Mouse (Mus musculus): ENCODE measurements around the gene Tnrc6c.

Tnrc6c gene

DNA sequence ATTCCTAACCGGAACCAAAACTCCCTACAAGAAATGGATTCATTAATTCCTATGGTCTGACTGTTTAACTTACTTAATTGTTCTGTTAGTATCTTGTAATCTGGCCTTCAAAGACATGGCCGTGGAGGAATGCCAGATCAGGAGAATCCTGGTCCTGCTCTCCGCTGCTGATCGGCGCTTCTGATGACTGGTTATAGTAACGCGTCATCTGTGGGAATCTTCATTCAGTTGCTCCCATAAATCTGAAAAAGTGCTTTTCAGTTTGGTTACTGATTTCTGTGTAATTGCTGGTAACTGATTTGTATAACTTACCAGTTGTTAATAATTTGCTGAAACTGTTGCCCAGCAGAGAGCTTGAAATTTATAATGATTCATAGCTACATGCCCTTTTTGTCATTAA, 77.4 kb downstream of the Tnrc6c start:
- no peak for DNase-seq

- DNase-seq: peak; percentile 47 to 56
Observed at GRCm38 (mm10) chr11:117736037-117736689, 82.1 kb downstream of the Tnrc6c start.

- no peak for DNase-seq
Observed at GRCm38 (mm10) chr11:117738123-117738522, 84.0 kb downstream of the Tnrc6c start.

DNA sequence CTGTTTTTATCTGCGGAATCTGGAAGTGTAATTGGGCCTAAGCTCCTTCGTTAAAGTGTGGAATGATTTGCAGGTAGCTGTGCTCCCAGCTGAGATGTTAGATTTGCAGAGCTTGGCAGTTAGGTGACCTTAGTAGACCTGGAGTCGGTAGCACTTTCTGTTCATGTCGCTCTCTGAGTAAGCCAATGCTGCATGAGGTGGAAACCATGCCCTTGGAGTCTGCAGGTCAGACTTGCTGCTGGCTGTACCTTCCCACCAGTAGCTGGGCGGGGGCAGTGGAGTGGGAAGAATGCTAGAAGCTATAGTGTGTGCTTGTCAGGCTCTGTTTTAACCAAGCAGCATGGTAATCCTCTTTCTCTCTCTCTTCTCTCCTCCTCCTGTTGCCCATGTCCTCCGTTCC, 87.0 kb downstream of the Tnrc6c start:
- no peak for DNase-seq

DNA sequence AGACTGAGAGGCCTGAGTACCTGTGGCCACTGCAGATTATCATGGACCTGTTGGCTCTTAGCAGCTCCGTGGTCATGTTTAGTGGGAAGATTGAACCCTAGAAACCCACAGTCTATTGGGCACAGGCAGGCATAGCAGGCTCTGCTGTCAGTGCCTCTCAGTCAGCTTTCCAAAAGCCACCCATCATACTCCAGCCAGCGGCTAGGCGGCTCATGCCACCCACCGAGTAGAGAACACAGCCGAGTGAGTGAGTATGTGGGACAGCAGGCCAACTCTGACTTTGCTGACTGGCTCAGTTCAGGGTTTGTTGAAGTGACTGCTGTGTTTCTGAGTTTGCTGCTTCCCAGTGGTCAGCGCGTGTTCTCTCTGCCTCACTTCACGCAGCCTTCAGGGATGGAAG, 88.2 kb downstream of the Tnrc6c start:
- no peak for DNase-seq

DNA sequence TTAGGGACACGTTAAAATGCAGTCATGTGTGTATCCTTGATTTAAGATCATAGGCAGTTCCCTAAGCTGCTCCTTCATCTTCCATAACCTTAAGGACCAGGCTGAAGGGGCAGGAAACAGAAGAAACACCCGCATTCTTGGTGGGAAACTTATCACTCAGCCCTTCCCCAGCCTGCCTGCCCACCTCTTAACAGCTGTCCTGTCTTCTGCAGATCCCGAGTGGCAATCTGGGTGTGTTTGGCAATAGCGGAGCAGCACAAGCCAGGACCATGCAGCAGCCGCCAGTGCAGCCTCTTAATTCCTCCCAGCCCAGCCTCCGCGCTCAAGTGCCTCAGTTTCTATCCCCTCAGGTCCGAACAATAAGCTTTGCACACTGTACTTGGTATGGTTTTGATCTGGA, 88.6 kb downstream of the Tnrc6c start:
- DNase-seq: no peak

DNA sequence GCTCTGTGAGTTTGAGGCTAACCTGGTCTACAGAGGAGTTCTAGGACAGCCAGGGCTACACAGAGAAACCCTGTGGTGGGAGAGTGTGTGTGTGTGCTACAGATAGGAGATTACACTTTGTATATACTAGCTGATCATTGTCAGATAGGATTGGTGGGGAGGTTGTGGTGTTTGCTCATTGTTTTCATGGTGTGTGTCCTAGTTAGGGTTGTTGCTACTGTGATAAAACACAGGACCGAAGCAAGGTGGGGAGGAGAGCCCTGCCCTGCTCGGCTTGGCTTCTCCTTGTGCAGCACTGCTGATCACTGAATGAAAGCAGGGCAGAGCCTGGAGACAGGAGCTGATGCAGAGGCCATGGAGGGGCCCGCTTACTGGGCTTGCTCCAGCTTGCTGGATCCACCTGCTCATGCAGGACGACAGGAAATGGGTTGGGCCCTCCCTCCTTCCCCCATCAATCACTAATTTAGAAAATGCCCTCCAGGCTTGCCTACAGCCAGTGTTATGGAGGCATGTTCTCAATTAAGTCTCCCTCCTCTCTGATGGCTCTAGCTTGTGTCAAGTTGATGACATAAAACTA, 89.5 kb downstream of the Tnrc6c start:
- no peak for DNase-seq

GRCm38 (mm10) chr11:117748628-117749027, 94.5 kb downstream of the Tnrc6c start:
- DNase-seq: no peak

DNA sequence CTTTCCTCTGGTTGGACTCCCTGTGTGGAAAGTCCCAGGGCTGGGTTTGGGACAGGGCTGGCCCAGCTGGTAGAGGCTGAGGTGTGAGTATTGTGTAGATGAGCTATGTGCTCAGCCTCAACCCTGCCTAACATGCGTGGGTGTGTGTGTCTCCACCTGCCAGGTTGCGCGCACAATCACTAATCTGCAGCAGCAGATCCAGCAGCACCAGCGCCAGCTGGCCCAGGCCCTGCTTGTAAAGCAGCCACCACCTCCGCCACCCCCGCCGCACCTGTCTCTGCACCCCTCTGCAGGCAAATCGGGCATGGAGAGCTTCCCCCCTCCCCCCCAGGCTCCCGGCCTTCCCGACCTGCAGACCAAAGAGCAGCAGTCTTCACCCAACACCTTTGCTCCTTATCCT, 95.3 kb downstream of the Tnrc6c start:
- peak in 1 of 2 experiments; percentile 35 for DNase-seq

DNA sequence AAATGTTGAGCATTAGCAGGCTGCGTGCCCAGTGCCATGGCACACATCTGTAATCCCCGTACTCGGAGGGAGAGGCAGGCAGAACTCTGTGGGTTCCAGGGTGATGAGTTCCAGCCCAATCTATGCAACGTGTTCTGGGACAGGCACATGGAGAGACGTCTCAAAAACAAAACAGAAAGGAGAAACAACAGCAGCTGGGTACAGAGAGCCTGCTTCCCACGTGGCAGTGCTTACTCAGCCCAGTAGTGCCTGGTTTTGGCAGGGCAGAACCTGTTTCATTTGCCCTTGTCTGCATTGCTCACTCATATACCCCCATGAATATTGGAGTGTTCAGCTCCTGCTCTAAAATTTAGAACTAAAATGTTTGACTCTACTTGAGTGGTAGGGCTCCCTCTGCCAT, 97.5 kb downstream of the Tnrc6c start:
- DNase-seq: no peak

GRCm38 (mm10) chr11:117755891-117756290, 101.8 kb downstream of the Tnrc6c start:
- no peak for DNase-seq

GRCm38 (mm10) chr11:117759267-117759666, 105.2 kb downstream of the Tnrc6c start:
- DNase-seq: peak; percentile 79 to 84

GRCm38 (mm10) chr11:117760374-117761119, 106.5 kb downstream of the Tnrc6c start:
- DNase-seq: peak; percentile 70 to 76

- DNase-seq: no peak
Observed at GRCm38 (mm10) chr11:117761801-117762200, 107.7 kb downstream of the Tnrc6c start.

GRCm38 (mm10) chr11:117762246-117762645, 108.2 kb downstream of the Tnrc6c start:
- no peak for DNase-seq

- peak in 1 of 2 experiments; percentile 43 for DNase-seq
Observed at GRCm38 (mm10) chr11:117764319-117764718, 110.2 kb downstream of the Tnrc6c start.

GRCm38 (mm10) chr11:117765361-117765760, 111.3 kb downstream of the Tnrc6c start:
- DNase-seq: no peak

DNA sequence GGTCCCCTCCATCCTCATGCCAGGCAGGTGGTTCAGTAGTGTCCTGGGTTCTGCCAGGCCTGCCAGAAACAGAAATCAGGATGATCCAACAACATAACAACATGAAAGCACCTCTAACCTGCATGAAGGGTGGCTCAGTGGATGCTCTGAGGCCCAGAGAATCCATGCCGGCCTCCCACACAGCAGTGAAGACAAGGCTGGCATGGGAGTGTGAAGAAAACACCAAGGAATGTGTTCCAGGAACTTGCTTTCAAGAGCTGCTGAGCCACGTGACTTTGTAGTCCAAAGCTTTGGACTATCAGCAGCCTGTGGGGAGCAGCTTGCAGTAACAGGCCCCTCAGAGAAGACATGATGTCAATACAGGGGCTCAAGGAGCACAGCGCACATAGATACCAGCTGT, 112.2 kb downstream of the Tnrc6c start:
- DNase-seq: no peak

GRCm38 (mm10) chr11:117768725-117769682, 114.9 kb downstream of the Tnrc6c start:
- DNase-seq: peak; percentile 85 to 90

DNA sequence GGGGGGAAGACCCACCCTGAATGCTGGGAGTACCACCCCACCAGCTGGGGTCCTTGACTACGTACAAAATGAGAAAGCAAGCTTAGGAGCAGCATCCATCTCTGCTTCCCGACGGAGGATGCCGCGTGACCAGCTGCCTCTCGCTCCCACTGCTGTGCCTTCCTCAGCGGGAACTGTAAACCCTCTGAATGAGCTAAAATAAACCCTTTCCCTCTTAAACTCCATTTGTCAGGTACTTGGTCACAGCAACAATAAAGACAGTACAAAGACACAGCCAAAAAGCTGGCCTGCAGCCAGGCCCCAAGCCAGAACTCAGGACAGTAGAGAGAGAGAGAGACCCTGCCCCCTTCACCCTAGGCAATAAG, 115.6 kb downstream of the Tnrc6c start:
- DNase-seq: peak; percentile 55 to 57

GRCm38 (mm10) chr11:117770407-117770806, 116.3 kb downstream of the Tnrc6c start:
- peak; percentile 65 to 77 for DNase-seq

DNA sequence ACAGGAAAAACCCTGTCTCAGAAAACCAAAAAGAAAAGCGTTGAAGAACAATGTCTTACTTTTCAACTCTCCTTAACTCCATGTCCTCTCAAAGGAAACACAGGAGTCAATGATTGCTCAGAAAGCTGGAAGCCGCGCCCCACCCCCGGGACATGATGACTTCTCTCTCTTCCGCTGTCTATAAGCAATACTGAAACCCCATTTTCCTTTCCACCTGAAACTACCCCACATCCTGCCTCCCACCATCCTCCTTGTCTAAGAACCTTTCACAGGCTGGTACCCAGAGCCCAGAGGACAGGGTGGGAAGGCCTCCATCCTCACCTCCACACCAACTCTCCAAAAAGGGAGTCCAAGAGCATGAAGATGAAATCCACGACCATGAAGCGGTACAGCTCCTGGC, 118.3 kb downstream of the Tnrc6c start:
- no peak for DNase-seq

DNA sequence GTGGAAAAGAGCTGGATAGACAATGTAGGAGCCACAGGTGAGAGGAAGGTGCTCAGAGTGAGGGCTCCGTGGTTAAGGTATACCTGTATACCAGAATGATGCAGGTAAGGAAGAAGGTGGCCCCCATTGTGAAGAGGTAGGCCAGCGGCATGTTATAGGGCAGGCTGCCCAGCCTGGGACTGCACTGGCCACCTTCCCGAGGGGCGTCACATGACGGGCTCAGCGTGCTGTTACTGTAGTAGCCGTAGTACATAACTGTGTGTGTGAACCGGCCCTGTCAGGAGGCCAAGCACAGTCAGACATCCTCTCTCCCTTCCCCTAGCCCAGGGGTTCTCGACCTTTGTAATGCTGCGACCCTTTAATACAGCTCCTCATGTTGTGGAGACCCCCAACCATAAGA, 120.8 kb downstream of the Tnrc6c start:
- peak; percentile 53 to 54 for DNase-seq
